Mouse (Mus musculus): ENCODE results near the gene Rab39. TPM values are rescaled to one million over a fixed set of nuclear protein-coding genes. Genes with fewer than 3 reads are reported as not detected.

Gene Rab39
- polyA plus RNA-seq, 1 experiment from 2014 or later: 0.40 TPM

DNA sequence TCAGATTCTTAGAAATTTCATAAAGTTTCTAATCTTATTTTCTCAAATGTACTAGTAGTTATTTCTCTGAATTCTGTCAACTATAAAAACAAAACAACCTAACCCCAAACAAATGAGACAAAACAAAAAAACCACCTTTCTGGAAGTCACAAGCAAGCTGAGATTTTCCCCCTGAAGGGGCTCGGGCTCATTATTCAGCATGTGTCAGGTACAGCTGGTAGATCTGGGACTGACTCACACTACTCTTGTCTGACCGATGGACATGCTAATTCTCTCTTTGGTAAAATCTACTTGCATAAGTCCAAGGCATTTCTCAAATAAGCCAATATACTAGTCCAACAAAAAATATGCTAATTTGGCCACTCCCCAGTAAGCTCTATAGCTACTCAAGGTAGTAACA is 41.2 kb downstream of the Rab39 start:
- Histone ChIP-seq H3K9me3 (replicated peaks; ENCODE audit: control insufficient read depth, low read length) (no peaks in the 10 kb centered on the region), H3K4me3 (replicated peaks; ENCODE audit: low read length) (no peak overlapping the region), H3K4me2 (ENCODE audit: low read depth, low read length) (0 out of 2 replicates have a peak overlapping the region, but pooled peaks have one; percentile 15), H3K36me3 (ENCODE audit: control insufficient read depth, insufficient read depth, low read length) (no peaks in the 10 kb centered on the region), H3K27me3 (ENCODE audit: control insufficient read depth, insufficient read depth, low read length) (no peaks in the 10 kb centered on the region), H3K4me1 (ENCODE audit: control insufficient read depth, insufficient read depth, low read length) (peaks cover 6% of the 10 kb centered on the region; the same call in 1 of the 2 replicates), H3K9ac (ENCODE audit: low read length) (no peak overlapping the region), H3K27ac (ENCODE audit: low read length) (no peak overlapping the region)
- WGBS: 76% methylated on average over 2 of the region's 2 CpGs
- ATAC-seq (ENCODE audit: insufficient read depth, low FRiP score): no peak

DNA sequence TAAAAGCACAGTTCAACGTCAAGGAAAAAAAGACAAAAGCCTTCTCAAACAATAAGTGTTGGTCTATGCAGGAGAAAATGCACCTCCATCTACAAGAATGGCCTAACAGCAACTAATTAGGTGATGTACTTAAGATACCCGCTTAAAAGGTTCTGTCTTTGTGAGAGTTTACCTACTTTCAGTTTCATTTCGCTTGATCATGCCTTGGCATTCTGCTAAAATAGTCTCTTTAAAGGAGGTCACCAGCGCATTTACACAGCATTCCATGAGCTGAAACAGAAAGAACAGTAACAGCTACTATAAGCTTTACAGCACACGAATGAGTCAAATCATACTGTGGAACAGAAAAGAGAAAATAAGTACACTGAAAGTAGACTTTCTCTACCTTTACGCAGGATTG is 71.2 kb downstream of the Rab39 start:
- WGBS: 93% methylated on average over 6 of the region's 6 CpGs
- Histone ChIP-seq H3K27me3 (ENCODE audit: control insufficient read depth, insufficient read depth, low read length) (no peaks in the 10 kb centered on the region), H3K27ac (ENCODE audit: low read length) (no peak overlapping the region), H3K9ac (ENCODE audit: low read length) (no peak overlapping the region), H3K36me3 (ENCODE audit: control insufficient read depth, insufficient read depth, low read length) (peaks cover 12% of the 10 kb centered on the region), H3K4me2 (ENCODE audit: low read depth, low read length) (no peak overlapping the region), H3K4me1 (ENCODE audit: control insufficient read depth, insufficient read depth, low read length) (no peaks in the 10 kb centered on the region), H3K4me3 (replicated peaks; ENCODE audit: low read length) (no peak overlapping the region), H3K9me3 (replicated peaks; ENCODE audit: control insufficient read depth, low read length) (no peaks in the 10 kb centered on the region)
- no peak for ATAC-seq (ENCODE audit: insufficient read depth, low FRiP score)

Other genes starting within 250 kb of the Rab39 start
- gene Atm, start 169.5 kb downstream of the Rab39 start, polyA plus RNA-seq (2015; fragmentation: Nextera tagmentation; extraction: Ambion mirVana): 10.9 and 13.1 TPM in 2 replicates
- gene Npat, start 169.2 kb downstream of the Rab39 start, polyA plus RNA-seq (2015; fragmentation: Nextera tagmentation; extraction: Ambion mirVana): 16.9 and 17.2 TPM in 2 replicates
- 120 and 141 TPM in 2 replicates for gene Acat1, start 95.8 kb downstream of the Rab39 start, polyA plus RNA-seq (2015; fragmentation: Nextera tagmentation; extraction: Ambion mirVana)
- gene Cul5, start 36.2 kb downstream of the Rab39 start, polyA plus RNA-seq (2015; fragmentation: Nextera tagmentation; extraction: Ambion mirVana): 21.8 and 22.3 TPM in 2 replicates
- gene Slc35f2, start 65.3 kb upstream of the Rab39 start, polyA plus RNA-seq (2015; fragmentation: Nextera tagmentation; extraction: Ambion mirVana): 7.9 and 9.4 TPM in 2 replicates
- 2.0 and 74.3 TPM in 2 replicates for gene Sln, start 143.9 kb upstream of the Rab39 start, polyA plus RNA-seq (2015; fragmentation: Nextera tagmentation; extraction: Ambion mirVana)

Data from stomach, embryonic 16.5 days (tissue).